Mouse (Mus musculus): ENCODE data around the gene Ahcy. TPM values are rescaled to one million over a fixed set of nuclear protein-coding genes. Genes with fewer than 3 reads are reported as not detected.
"Not testable (repeated sequence)": the region's sequence is repeated elsewhere in the genome, so short reads cannot be mapped to it uniquely, and the experiment has no call there.

Gene Ahcy
- 10 to 100 TPM; 13.9 to 19.0 TPM for total RNA-seq (2021)
- long read RNA-seq, experiment 1, transcript Ahcy-201 (10 exons, 2,543 nt): major isoform, 9 of 12 reads
- long read RNA-seq, experiment 1, partial matches to known transcripts: 3 of 12 reads
- long read RNA-seq, experiment 1, other reads (novel, unspliced or antisense): 0 of 12 reads
- long read RNA-seq, experiment 2, transcript Ahcy-201 (10 exons, 2,543 nt): major isoform, 17 of 19 reads
- long read RNA-seq, experiment 2, partial matches to known transcripts: 1 of 19 reads
- long read RNA-seq, experiment 2, other reads (novel, unspliced or antisense): 1 of 19 reads

DNA sequence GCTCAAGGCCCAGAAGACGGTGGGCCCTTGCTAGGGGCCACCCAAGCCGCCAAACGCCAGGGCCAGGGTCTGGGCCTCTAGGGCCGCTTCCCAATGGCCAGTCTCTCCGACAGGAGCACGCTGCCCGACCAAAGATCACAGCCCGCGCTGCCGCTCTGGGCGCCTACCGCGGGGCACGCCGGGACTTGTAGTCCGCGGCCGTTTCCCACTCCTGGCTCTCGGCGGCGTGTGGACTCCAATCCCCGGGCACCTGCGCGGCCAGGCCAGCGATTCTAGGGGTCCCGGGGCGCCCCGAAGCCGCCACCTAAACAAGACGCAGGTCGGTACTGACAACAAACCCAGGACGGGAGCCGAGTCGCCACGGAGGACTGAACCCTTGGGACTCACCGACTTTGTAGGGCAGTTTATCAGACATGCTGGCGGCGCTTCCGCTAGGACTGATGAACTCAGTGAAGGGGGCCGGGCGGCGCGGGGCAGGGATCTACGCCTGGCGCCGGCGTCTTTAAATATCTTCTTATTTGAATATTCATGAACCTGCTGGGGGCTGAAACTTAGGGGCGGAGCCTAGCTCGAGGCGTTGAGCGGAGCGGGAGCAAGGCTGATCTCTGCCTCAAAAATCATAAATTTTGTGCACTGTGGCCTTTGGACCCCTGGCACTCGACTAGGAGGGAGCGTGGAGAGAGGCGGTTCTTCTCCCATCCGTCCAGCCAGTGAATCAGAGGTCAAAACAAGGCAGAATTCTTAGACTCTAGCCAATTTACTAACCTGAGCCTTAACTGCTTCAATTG lies at the start of gene Ahcy:
Ahcy (minus strand) TSS at position 520 of the 788 bp plus-strand sequence.
- Histone ChIP-seq H3K27ac (peak within 1 kb of the TSS; percentile 92), H3K4me3 (peak within 1 kb of the TSS; percentile 93)
- intact Hi-C loops (cut with DNase I): no loop called here
- peak; percentile 93 for DNase-seq
- TF ChIP-seq CTCF (IDR thresholded peaks at IDR 0.05): no peak

- no peak for TF ChIP-seq CTCF (IDR thresholded peaks at IDR 0.05)
- Histone ChIP-seq H3K27ac (no peak overlapping the region), H3K4me3 (no peak overlapping the region)
- intact Hi-C loops (cut with DNase I): no loop called here
- no peak for DNase-seq
Observed at GRCm38 (mm10) chr2:155115216-155115830, 41.0 kb upstream of the Ahcy start.

- H3K27ac ChIP-seq; intact Hi-C loops (cut with DNase I); DNase-seq; H3K4me3 ChIP-seq: not testable (repeated sequence)
Observed at GRCm38 (mm10) chr2:155107276-155107675, 33.0 kb upstream of the Ahcy start.

DNA sequence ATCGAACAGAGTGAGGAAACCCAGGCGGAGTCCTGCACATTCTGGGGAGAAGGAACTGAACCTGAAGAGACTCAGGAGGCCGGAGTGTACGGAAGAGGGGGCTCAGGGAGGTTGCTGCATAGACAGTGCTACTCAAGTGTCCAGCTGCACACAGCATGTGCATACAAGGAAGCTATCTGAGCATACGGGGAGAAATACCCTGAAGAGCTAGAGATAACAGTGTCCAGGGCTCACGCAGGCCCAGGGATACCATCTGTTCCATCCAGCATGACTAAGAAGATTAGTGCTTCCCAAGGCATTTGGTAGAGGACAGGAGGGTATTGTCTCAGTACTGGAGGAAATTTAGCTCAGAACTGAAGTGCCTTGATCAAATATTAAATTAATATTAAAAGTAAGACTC lies 29.3 kb upstream of the Ahcy start:
- no peak for DNase-seq
- Histone ChIP-seq H3K27ac (no peak overlapping the region), H3K4me3 (no peak overlapping the region)
- no peak for TF ChIP-seq CTCF (IDR thresholded peaks at IDR 0.05)
- intact Hi-C loops (cut with DNase I): no loop called here

- TF ChIP-seq CTCF (IDR thresholded peaks at IDR 0.05): no peak
- intact Hi-C loops (cut with DNase I): no loop called here
- H3K27ac ChIP-seq: peak overlapping the region; percentile 16; the same call in 1 of the 2 replicates
- DNase-seq: peak; percentile 22
- H3K4me3 ChIP-seq: no peak overlapping the region
Observed at GRCm38 (mm10) chr2:155101761-155102181, 27.5 kb upstream of the Ahcy start.

GRCm38 (mm10) chr2:155100796-155101259 lies 26.5 kb upstream of the Ahcy start:
- no peak for TF ChIP-seq CTCF (IDR thresholded peaks at IDR 0.05)
- DNase-seq: no peak
- intact Hi-C loops (cut with DNase I): no loop called here
- Histone ChIP-seq H3K27ac (no peak overlapping the region), H3K4me3 (no peak overlapping the region)

- no peak for DNase-seq
- no peak for TF ChIP-seq CTCF (IDR thresholded peaks at IDR 0.05)
- intact Hi-C loops (cut with DNase I): no loop called here
- Histone ChIP-seq H3K27ac (peak overlapping the region; percentile 12; the same call in 1 of the 2 replicates), H3K4me3 (no peak overlapping the region)
Observed at GRCm38 (mm10) chr2:155099994-155100795, 25.9 kb upstream of the Ahcy start.

- intact Hi-C loops (cut with DNase I): no loop called here
- peak overlapping the region; percentile 12; the same call in 1 of the 2 replicates for H3K27ac ChIP-seq
- peak; percentile 17 for DNase-seq
- TF ChIP-seq CTCF (IDR thresholded peaks at IDR 0.05): no peak
- no peak overlapping the region for H3K4me3 ChIP-seq
Observed at GRCm38 (mm10) chr2:155099421-155099820, 25.1 kb upstream of the Ahcy start.

DNA sequence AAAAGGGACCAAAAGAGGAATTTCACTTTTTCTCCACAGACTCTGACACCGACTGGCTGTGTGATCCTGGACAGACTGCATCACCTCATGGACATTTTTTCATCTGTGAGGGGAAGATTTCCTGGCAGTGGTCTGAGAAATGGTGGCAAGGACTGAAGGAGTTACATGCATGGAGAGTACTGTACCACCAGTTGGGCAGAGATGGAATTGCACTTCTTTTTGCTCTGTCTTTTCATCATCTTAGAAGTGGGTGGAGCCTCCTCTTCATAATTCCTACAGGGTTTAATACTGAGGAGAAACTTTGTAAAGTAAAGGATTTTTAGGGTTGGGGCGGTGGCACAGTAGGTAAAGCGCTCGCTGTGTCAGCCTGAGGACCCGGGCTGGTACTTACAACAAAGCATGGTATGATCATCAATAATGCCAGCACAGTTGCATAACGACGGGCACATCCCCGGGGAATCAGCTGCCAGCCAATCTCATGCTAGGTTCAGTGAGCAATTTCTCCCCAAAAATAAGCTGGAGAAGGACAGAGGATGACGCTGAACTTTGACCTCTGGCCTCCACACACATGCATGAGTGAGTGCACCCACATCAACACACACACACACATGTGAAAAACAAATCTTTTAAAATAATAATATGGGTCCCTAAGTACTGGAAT lies 24.6 kb upstream of the Ahcy start:
- TF ChIP-seq CTCF (IDR thresholded peaks at IDR 0.05): peak; percentile 16; the same call in 1 of the 2 replicates
- H3K4me3 ChIP-seq: no peak overlapping the region
- H3K27ac ChIP-seq: no peak overlapping the region
- no peak for DNase-seq
- intact Hi-C loops (cut with DNase I): no loop called here

GRCm38 (mm10) chr2:155093418-155093817 lies 19.1 kb upstream of the Ahcy start:
- Histone ChIP-seq H3K27ac (no peak overlapping the region), H3K4me3 (no peak overlapping the region)
- no peak for TF ChIP-seq CTCF (IDR thresholded peaks at IDR 0.05)
- intact Hi-C loops (cut with DNase I): no loop called here
- no peak for DNase-seq

DNA sequence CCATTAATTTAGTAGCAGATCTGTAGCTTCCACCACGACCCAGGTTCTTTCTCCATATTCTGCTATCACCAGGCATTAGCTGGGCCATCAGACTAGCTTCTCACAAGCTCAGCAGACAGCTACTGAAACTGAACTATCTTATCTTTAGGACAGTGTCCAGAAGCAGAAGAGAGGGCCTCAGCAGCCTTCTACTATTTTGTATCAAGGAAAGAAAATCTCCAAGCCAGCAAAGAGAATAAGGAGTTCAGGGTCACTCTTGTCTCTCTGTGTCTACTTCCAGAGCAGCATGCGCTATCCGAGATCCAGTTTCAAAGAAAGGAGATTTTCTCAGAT lies 17.4 kb upstream of the Ahcy start:
- no peak for TF ChIP-seq CTCF (IDR thresholded peaks at IDR 0.05)
- intact Hi-C loops (cut with DNase I): no loop called here
- no peak overlapping the region for H3K27ac ChIP-seq
- H3K4me3 ChIP-seq: no peak overlapping the region
- DNase-seq: no peak
